Mouse (Mus musculus): ENCODE measurements around the gene Dusp1. TPM values are rescaled to one million over a fixed set of nuclear protein-coding genes. Genes with fewer than 3 reads are reported as not detected.

Gene Dusp1
- polyA plus RNA-seq, 1 experiment from 2014 or later: 27.3 TPM

GRCm38 (mm10) chr17:26532476-26533045, 29.4 kb downstream of the Dusp1 start:
- no peak overlapping the region for H3K9ac ChIP-seq (ENCODE audit: low read depth, low read length)
- no peak overlapping the region for H3K27ac ChIP-seq (replicated peaks; ENCODE audit: low read depth, low read length)
- no peaks in the 10 kb centered on the region for H3K36me3 ChIP-seq (ENCODE audit: control insufficient read depth, insufficient read depth, low read length)
- ATAC-seq (ENCODE audit: low read depth): no peak
- no peaks in the 10 kb centered on the region for H3K27me3 ChIP-seq (replicated peaks; ENCODE audit: control insufficient read depth, insufficient read depth, low read length)
- no peaks in the 10 kb centered on the region for H3K9me3 ChIP-seq (ENCODE audit: control insufficient read depth, low read length)
- H3K4me1 ChIP-seq (ENCODE audit: control insufficient read depth, insufficient read depth, low read length): peaks cover 20% of the 10 kb centered on the region
- no peak overlapping the region for H3K4me2 ChIP-seq (ENCODE audit: low read depth, low read length)
- WGBS: 60% methylated on average over 4 of the region's 4 CpGs
- no peak overlapping the region for H3K4me3 ChIP-seq (ENCODE audit: low read depth, low read length)
- no peak for DNase-seq (ENCODE audit: low spot score)

- ATAC-seq (ENCODE audit: low read depth) (no peak), DNase-seq (ENCODE audit: low spot score) (no peak)
- 88% methylated on average over 7 of the region's 7 CpGs for WGBS
- H3K9me3 ChIP-seq (ENCODE audit: control insufficient read depth, low read length): no peaks in the 10 kb centered on the region
- H3K4me2 ChIP-seq (ENCODE audit: low read depth, low read length): no peak overlapping the region
- no peaks in the 10 kb centered on the region for H3K27me3 ChIP-seq (replicated peaks; ENCODE audit: control insufficient read depth, insufficient read depth, low read length)
- no peaks in the 10 kb centered on the region for H3K36me3 ChIP-seq (ENCODE audit: control insufficient read depth, insufficient read depth, low read length)
- no peak overlapping the region for H3K27ac ChIP-seq (replicated peaks; ENCODE audit: low read depth, low read length)
- H3K4me1 ChIP-seq (ENCODE audit: control insufficient read depth, insufficient read depth, low read length): peaks cover 20% of the 10 kb centered on the region
- H3K9ac ChIP-seq (ENCODE audit: low read depth, low read length): no peak overlapping the region
- H3K4me3 ChIP-seq (ENCODE audit: low read depth, low read length): no peak overlapping the region
These were observed 30.4 kb downstream of the Dusp1 start for GRCm38 (mm10) chr17:26531395-26532027.

GRCm38 (mm10) chr17:26530590-26531081, 31.3 kb downstream of the Dusp1 start:
- no peaks in the 10 kb centered on the region for H3K27me3 ChIP-seq (replicated peaks; ENCODE audit: control insufficient read depth, insufficient read depth, low read length)
- H3K9ac ChIP-seq (ENCODE audit: low read depth, low read length): no peak overlapping the region; the same call in 1 of the 2 replicates
- H3K4me1 ChIP-seq (ENCODE audit: control insufficient read depth, insufficient read depth, low read length): peaks cover 20% of the 10 kb centered on the region
- H3K4me3 ChIP-seq (ENCODE audit: low read depth, low read length): no peak overlapping the region
- H3K4me2 ChIP-seq (ENCODE audit: low read depth, low read length): no peak overlapping the region
- ATAC-seq (ENCODE audit: low read depth) (peak; percentile 58; the same call in 1 of the 2 replicates), DNase-seq (ENCODE audit: low spot score) (peak; percentile 83)
- H3K36me3 ChIP-seq (ENCODE audit: control insufficient read depth, insufficient read depth, low read length): no peaks in the 10 kb centered on the region
- H3K9me3 ChIP-seq (ENCODE audit: control insufficient read depth, low read length): no peaks in the 10 kb centered on the region
- H3K27ac ChIP-seq (replicated peaks; ENCODE audit: low read depth, low read length): peak overlapping the region; percentile 45; the same call in 1 of the 2 replicates
- WGBS: 18% methylated on average over 3 of the region's 3 CpGs

- 51% methylated on average over 5 of the region's 5 CpGs for WGBS
- H3K27ac ChIP-seq (replicated peaks; ENCODE audit: low read depth, low read length): peak overlapping the region; percentile 50; the same call in 1 of the 2 replicates
These were observed 32.1 kb downstream of the Dusp1 start for GRCm38 (mm10) chr17:26529791-26530241.

GRCm38 (mm10) chr17:26528751-26529150, 33.2 kb downstream of the Dusp1 start:
- Histone ChIP-seq H3K27ac (replicated peaks; ENCODE audit: low read depth, low read length) (no peak overlapping the region), H3K9ac (ENCODE audit: low read depth, low read length) (no peak overlapping the region), H3K4me3 (ENCODE audit: low read depth, low read length) (no peak overlapping the region), H3K4me2 (ENCODE audit: low read depth, low read length) (no peak overlapping the region), H3K4me1 (ENCODE audit: control insufficient read depth, insufficient read depth, low read length) (peaks cover 20% of the 10 kb centered on the region), H3K36me3 (ENCODE audit: control insufficient read depth, insufficient read depth, low read length) (no peaks in the 10 kb centered on the region), H3K27me3 (replicated peaks; ENCODE audit: control insufficient read depth, insufficient read depth, low read length) (no peaks in the 10 kb centered on the region), H3K9me3 (ENCODE audit: control insufficient read depth, low read length) (no peaks in the 10 kb centered on the region)
- WGBS: 73% methylated on average over 6 of the region's 6 CpGs
- DNase-seq (ENCODE audit: low spot score) (no peak), ATAC-seq (ENCODE audit: low read depth) (no peak)

More at GRCm38 (mm10) chr17:26529791-26530241, 32.1 kb downstream of the Dusp1 start:
- Histone ChIP-seq H3K36me3 (ENCODE audit: control insufficient read depth, insufficient read depth, low read length) (no peaks in the 10 kb centered on the region), H3K4me2 (ENCODE audit: low read depth, low read length) (no peak overlapping the region), H3K4me3 (ENCODE audit: low read depth, low read length) (no peak overlapping the region), H3K9me3 (ENCODE audit: control insufficient read depth, low read length) (no peaks in the 10 kb centered on the region), H3K27me3 (replicated peaks; ENCODE audit: control insufficient read depth, insufficient read depth, low read length) (no peaks in the 10 kb centered on the region), H3K4me1 (ENCODE audit: control insufficient read depth, insufficient read depth, low read length) (peaks cover 20% of the 10 kb centered on the region), H3K9ac (ENCODE audit: low read depth, low read length) (no peak overlapping the region)
- DNase-seq (ENCODE audit: low spot score): peak; percentile 26
- no peak for ATAC-seq (ENCODE audit: low read depth)

- Histone ChIP-seq H3K4me2 (ENCODE audit: low read depth, low read length) (no peak overlapping the region), H3K27ac (replicated peaks; ENCODE audit: low read depth, low read length) (no peak overlapping the region), H3K9ac (ENCODE audit: low read depth, low read length) (no peak overlapping the region), H3K4me1 (ENCODE audit: control insufficient read depth, insufficient read depth, low read length) (peaks cover 20% of the 10 kb centered on the region), H3K36me3 (ENCODE audit: control insufficient read depth, insufficient read depth, low read length) (no peaks in the 10 kb centered on the region), H3K4me3 (ENCODE audit: low read depth, low read length) (no peak overlapping the region), H3K9me3 (ENCODE audit: control insufficient read depth, low read length) (no peaks in the 10 kb centered on the region), H3K27me3 (replicated peaks; ENCODE audit: control insufficient read depth, insufficient read depth, low read length) (no peaks in the 10 kb centered on the region)
- ATAC-seq (ENCODE audit: low read depth): no peak
- WGBS: 91% methylated on average over 9 of the region's 9 CpGs
- DNase-seq (ENCODE audit: low spot score): no peak
These were observed 34.6 kb downstream of the Dusp1 start for GRCm38 (mm10) chr17:26527291-26527690.

GRCm38 (mm10) chr17:26525316-26525715, 36.6 kb downstream of the Dusp1 start:
- WGBS: 71% methylated on average over 7 of the region's 7 CpGs
- Histone ChIP-seq H3K4me2 (ENCODE audit: low read depth, low read length) (no peak overlapping the region), H3K4me3 (ENCODE audit: low read depth, low read length) (no peak overlapping the region), H3K27me3 (replicated peaks; ENCODE audit: control insufficient read depth, insufficient read depth, low read length) (no peaks in the 10 kb centered on the region), H3K36me3 (ENCODE audit: control insufficient read depth, insufficient read depth, low read length) (no peaks in the 10 kb centered on the region), H3K27ac (replicated peaks; ENCODE audit: low read depth, low read length) (no peak overlapping the region), H3K9me3 (ENCODE audit: control insufficient read depth, low read length) (no peaks in the 10 kb centered on the region), H3K4me1 (ENCODE audit: control insufficient read depth, insufficient read depth, low read length) (peaks cover 8% of the 10 kb centered on the region), H3K9ac (ENCODE audit: low read depth, low read length) (no peak overlapping the region)
- ATAC-seq (ENCODE audit: low read depth): no peak
- DNase-seq (ENCODE audit: low spot score): no peak

GRCm38 (mm10) chr17:26524801-26525200, 37.1 kb downstream of the Dusp1 start:
- H3K4me1 ChIP-seq (ENCODE audit: control insufficient read depth, insufficient read depth, low read length): peaks cover 3% of the 10 kb centered on the region
- 84% methylated on average over 4 of the region's 4 CpGs for WGBS

More at GRCm38 (mm10) chr17:26524801-26525200, 37.1 kb downstream of the Dusp1 start:
- H3K9me3 ChIP-seq (ENCODE audit: control insufficient read depth, low read length): no peaks in the 10 kb centered on the region
- no peak overlapping the region for H3K27ac ChIP-seq (replicated peaks; ENCODE audit: low read depth, low read length)
- no peak for DNase-seq (ENCODE audit: low spot score)
- H3K4me3 ChIP-seq (ENCODE audit: low read depth, low read length): no peak overlapping the region
- ATAC-seq (ENCODE audit: low read depth): no peak
- no peak overlapping the region for H3K9ac ChIP-seq (ENCODE audit: low read depth, low read length)
- H3K4me2 ChIP-seq (ENCODE audit: low read depth, low read length): no peak overlapping the region
- no peaks in the 10 kb centered on the region for H3K27me3 ChIP-seq (replicated peaks; ENCODE audit: control insufficient read depth, insufficient read depth, low read length)
- H3K36me3 ChIP-seq (ENCODE audit: control insufficient read depth, insufficient read depth, low read length): no peaks in the 10 kb centered on the region
